Mouse (Mus musculus): Measurements from ENCODE around the gene Chchd10. TPM values are rescaled to one million over a fixed set of nuclear protein-coding genes. Genes with fewer than 3 reads are reported as not detected.

Gene Chchd10
- polyA plus RNA-seq, 2 experiments: 11.7 to 24.8 TPM

- Histone ChIP-seq H3K9me3 (ENCODE audit: control insufficient read depth, low read length) (no peaks in the 10 kb centered on the region), H3K9ac (ENCODE audit: low read depth, low read length, severe bottlenecking) (no peak overlapping the region), H3K27me3 (ENCODE audit: control insufficient read depth, insufficient read depth, low read length) (peaks cover 21% of the 10 kb centered on the region), H3K36me3 (ENCODE audit: control insufficient read depth, insufficient read depth, low read length) (no peaks in the 10 kb centered on the region), H3K27ac (replicated peaks; ENCODE audit: low read depth, low read length) (no peak overlapping the region), H3K4me3 (replicated peaks; ENCODE audit: low read length) (no peak overlapping the region), H3K4me1 (ENCODE audit: control insufficient read depth, insufficient read depth, low read length) (peaks cover 4% of the 10 kb centered on the region), H3K4me2 (replicated peaks; ENCODE audit: low read depth, low read length, severe bottlenecking) (no peak overlapping the region)
- no peak for TF ChIP-seq POLR2A (IDR thresholded peaks at IDR 0.05; ENCODE audit: borderline replicate concordance, extremely low read depth, insufficient read depth, insufficient read length)
- no peak for ATAC-seq (ENCODE audit: low FRiP score, low read depth)
- WGBS: 60% methylated on average over 10 of the region's 10 CpGs
- no peak for DNase-seq (ENCODE audit: low spot score)
Measured at GRCm38 (mm10) chr10:75937851-75938643, 5.1 kb downstream of the Chchd10 start.

DNA sequence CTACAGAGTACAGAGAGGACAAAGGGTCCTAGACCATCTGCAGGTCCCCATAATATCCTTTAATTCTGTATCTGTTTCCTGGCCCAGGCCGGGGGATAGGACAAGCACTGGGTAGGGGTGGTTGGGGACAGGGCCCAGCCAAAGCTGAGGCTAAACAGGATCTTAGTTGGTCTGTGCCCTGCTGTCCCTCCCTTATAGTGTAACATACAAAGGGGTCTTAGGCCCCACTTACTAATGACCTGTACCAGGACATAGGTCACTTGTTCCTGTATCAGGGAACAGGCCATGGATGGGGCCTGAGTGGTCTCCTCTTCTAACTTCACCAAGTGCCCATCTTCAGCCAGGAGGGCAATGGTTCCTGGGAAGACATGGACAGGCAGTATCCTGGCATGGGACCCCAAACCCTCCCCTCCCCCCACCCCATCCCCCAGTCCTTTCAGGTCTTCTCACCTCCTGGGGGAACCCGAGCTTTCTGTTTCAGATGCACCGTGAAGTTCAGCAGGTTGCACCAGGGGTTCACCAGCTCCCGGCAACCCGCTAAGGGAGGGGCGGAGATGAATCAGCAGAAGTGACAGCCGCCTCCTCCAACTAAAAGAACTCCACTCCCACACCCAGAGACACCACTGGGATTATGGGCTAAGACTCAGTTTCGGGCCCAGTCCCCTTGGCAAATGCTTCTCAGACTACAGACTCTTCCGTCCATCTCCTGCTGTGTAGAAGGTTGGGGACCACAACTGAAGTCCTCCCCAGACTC lies 6.7 kb downstream of the Chchd10 start:
- no peak overlapping the region for H3K4me3 ChIP-seq (replicated peaks; ENCODE audit: low read length)
- no peak for ATAC-seq (ENCODE audit: low FRiP score, low read depth)
- H3K27ac ChIP-seq (replicated peaks; ENCODE audit: low read depth, low read length): no peak overlapping the region
- H3K4me1 ChIP-seq (ENCODE audit: control insufficient read depth, insufficient read depth, low read length): peaks cover 4% of the 10 kb centered on the region
- H3K9me3 ChIP-seq (ENCODE audit: control insufficient read depth, low read length): no peaks in the 10 kb centered on the region
- TF ChIP-seq POLR2A (IDR thresholded peaks at IDR 0.05; ENCODE audit: borderline replicate concordance, extremely low read depth, insufficient read depth, insufficient read length): no peak
- H3K4me2 ChIP-seq (replicated peaks; ENCODE audit: low read depth, low read length, severe bottlenecking): no peak overlapping the region
- H3K27me3 ChIP-seq (ENCODE audit: control insufficient read depth, insufficient read depth, low read length): peaks cover 21% of the 10 kb centered on the region
- H3K36me3 ChIP-seq (ENCODE audit: control insufficient read depth, insufficient read depth, low read length): no peaks in the 10 kb centered on the region
- 41% methylated on average over 9 of the region's 9 CpGs for WGBS
- no peak overlapping the region for H3K9ac ChIP-seq (ENCODE audit: low read depth, low read length, severe bottlenecking)
- no peak for DNase-seq (ENCODE audit: low spot score)

DNA sequence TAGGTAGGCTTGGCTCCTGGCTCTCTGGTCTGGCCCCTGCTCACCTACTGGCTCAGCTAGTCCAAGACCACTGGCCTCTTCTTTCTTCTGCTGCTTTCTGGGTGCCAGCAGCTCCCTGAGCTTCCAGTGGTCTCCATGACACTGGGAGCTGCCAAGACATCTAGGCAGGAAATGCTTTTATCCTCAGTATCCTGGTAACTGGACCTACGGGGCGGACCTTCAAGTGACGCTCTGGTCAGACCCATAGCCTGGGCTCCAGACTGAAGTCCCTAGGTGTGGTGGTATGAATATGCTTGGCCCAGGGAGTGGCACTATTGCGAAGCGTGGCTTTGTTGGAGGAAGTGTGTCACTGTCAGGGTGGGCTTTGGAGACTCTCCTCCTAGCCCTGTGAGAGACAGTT lies 7.6 kb downstream of the Chchd10 start, which contains the start of gene Gm867:
Gene Gm867 (minus strand): TSS at position 153 of the 400 bp plus-strand sequence.
- Histone ChIP-seq H3K27ac (replicated peaks; ENCODE audit: low read depth, low read length) (no peak within 1 kb of the TSS), H3K9me3 (ENCODE audit: control insufficient read depth, low read length) (no peaks in the 10 kb centered on the region), H3K27me3 (ENCODE audit: control insufficient read depth, insufficient read depth, low read length) (peaks cover 21% of the 10 kb centered on the region), H3K4me2 (replicated peaks; ENCODE audit: low read depth, low read length, severe bottlenecking) (no peak within 1 kb of the TSS), H3K9ac (ENCODE audit: low read depth, low read length, severe bottlenecking) (no peak within 1 kb of the TSS), H3K4me3 (replicated peaks; ENCODE audit: low read length) (no peak within 1 kb of the TSS), H3K4me1 (ENCODE audit: control insufficient read depth, insufficient read depth, low read length) (peaks cover 4% of the 10 kb centered on the region), H3K36me3 (ENCODE audit: control insufficient read depth, insufficient read depth, low read length) (no peaks in the 10 kb centered on the region)
- DNase-seq (ENCODE audit: low spot score) (no peak), ATAC-seq (ENCODE audit: low FRiP score, low read depth) (no peak)
- 72% methylated on average over 5 of the region's 5 CpGs for WGBS
- TF ChIP-seq POLR2A (IDR thresholded peaks at IDR 0.05; ENCODE audit: borderline replicate concordance, extremely low read depth, insufficient read depth, insufficient read length): no peak

DNA sequence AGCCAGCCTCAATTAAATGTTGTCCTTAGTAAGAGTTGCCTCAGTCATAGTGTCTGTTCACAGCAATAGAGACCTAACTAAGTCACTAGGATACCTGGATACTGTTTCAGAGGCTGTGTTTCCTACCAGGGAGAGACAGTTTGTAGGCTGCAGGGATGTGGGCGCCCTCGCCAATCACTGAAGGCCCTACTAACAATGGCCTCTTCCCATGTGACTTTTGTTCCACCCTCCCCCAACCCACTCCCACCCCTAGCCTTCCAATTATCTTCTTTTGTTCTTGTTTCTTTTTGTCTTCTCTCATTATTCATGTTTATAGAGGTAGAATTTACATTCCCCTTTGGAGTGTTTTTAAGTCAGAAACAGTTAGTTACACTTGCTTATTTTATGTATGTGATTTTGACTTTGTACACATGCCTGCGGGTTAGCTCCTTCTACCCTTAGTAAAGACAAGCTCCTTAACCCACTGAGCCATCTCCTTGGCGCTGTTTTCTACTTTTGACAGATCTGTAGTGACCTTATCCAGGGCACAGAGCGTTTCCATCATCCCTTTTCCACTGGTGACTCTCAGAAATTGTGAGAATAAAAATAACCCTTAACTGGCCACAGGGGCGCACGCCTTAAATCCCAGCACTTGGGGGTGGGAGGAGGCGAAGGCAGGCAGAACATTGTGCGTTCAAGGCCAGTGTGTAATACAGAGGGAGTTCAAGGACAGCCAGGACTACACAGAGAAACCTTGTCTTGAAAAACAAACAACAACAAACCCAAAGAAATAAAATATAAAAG lies 8.3 kb downstream of the Chchd10 start:
- H3K9ac ChIP-seq (ENCODE audit: low read depth, low read length, severe bottlenecking): no peak overlapping the region
- no peak overlapping the region for H3K4me3 ChIP-seq (replicated peaks; ENCODE audit: low read length)
- WGBS: 78% methylated on average over 9 of the region's 9 CpGs
- no peak for TF ChIP-seq POLR2A (IDR thresholded peaks at IDR 0.05; ENCODE audit: borderline replicate concordance, extremely low read depth, insufficient read depth, insufficient read length)
- no peak overlapping the region for H3K4me2 ChIP-seq (replicated peaks; ENCODE audit: low read depth, low read length, severe bottlenecking)
- DNase-seq (ENCODE audit: low spot score): no peak
- H3K4me1 ChIP-seq (ENCODE audit: control insufficient read depth, insufficient read depth, low read length): no peaks in the 10 kb centered on the region
- H3K27me3 ChIP-seq (ENCODE audit: control insufficient read depth, insufficient read depth, low read length): peaks cover 15% of the 10 kb centered on the region
- no peak for ATAC-seq (ENCODE audit: low FRiP score, low read depth)
- no peaks in the 10 kb centered on the region for H3K36me3 ChIP-seq (ENCODE audit: control insufficient read depth, insufficient read depth, low read length)
- H3K9me3 ChIP-seq (ENCODE audit: control insufficient read depth, low read length): no peaks in the 10 kb centered on the region
- H3K27ac ChIP-seq (replicated peaks; ENCODE audit: low read depth, low read length): no peak overlapping the region
